Mouse (Mus musculus): ENCODE data around the gene Tnfrsf25.

Gene Tnfrsf25

GRCm38 (mm10) chr4:152143632-152144031 lies 27.9 kb downstream of the Tnfrsf25 start:
- DNase-seq (ENCODE audit: low spot score) = no peak

GRCm38 (mm10) chr4:152145473-152145872 lies 29.7 kb downstream of the Tnfrsf25 start:
- DNase-seq (ENCODE audit: low spot score) = no peak

- no peak for DNase-seq (ENCODE audit: low spot score)
Measured at GRCm38 (mm10) chr4:152146033-152146827, 30.5 kb downstream of the Tnfrsf25 start.

GRCm38 (mm10) chr4:152150546-152150945 lies 34.8 kb downstream of the Tnfrsf25 start:
- DNase-seq (ENCODE audit: low spot score) = no peak

- no peak for DNase-seq (ENCODE audit: low spot score)
Measured at GRCm38 (mm10) chr4:152151451-152151965, 35.8 kb downstream of the Tnfrsf25 start.

GRCm38 (mm10) chr4:152151966-152152544 lies 36.3 kb downstream of the Tnfrsf25 start, which contains the start of gene Espn:
Gene Espn (minus strand): TSS chr4:152152371.
- no peak for DNase-seq (ENCODE audit: low spot score)

- peak; percentile 76 for DNase-seq (ENCODE audit: low spot score)
Measured at GRCm38 (mm10) chr4:152153771-152154177, 38.0 kb downstream of the Tnfrsf25 start.

GRCm38 (mm10) chr4:152155019-152155418 lies 39.3 kb downstream of the Tnfrsf25 start:
- DNase-seq (ENCODE audit: low spot score) = no peak

- DNase-seq (ENCODE audit: low spot score) = peak; percentile 69
Measured at GRCm38 (mm10) chr4:152157779-152158584, 42.2 kb downstream of the Tnfrsf25 start.

- DNase-seq (ENCODE audit: low spot score) = no peak
Measured at GRCm38 (mm10) chr4:152158585-152159284, 43.0 kb downstream of the Tnfrsf25 start, which contains the start of gene Hes2. Gene Hes2 (plus strand): TSS chr4:152158867.

GRCm38 (mm10) chr4:152159285-152159678 lies 43.5 kb downstream of the Tnfrsf25 start:
- no peak for DNase-seq (ENCODE audit: low spot score)

- no peak for DNase-seq (ENCODE audit: low spot score)
Measured at GRCm38 (mm10) chr4:152160748-152161147, 45.0 kb downstream of the Tnfrsf25 start.

- no peak for DNase-seq (ENCODE audit: low spot score)
Measured at GRCm38 (mm10) chr4:152161601-152162000, 45.9 kb downstream of the Tnfrsf25 start.

- DNase-seq (ENCODE audit: low spot score) = no peak
Measured at GRCm38 (mm10) chr4:152162748-152163147, 47.0 kb downstream of the Tnfrsf25 start.

GRCm38 (mm10) chr4:152165036-152165931 lies 49.5 kb downstream of the Tnfrsf25 start:
- no peak for DNase-seq (ENCODE audit: low spot score)

- no peak for DNase-seq (ENCODE audit: low spot score)
Measured at GRCm38 (mm10) chr4:152168052-152168451, 52.3 kb downstream of the Tnfrsf25 start.

GRCm38 (mm10) chr4:152169103-152169502 lies 53.4 kb downstream of the Tnfrsf25 start:
- DNase-seq (ENCODE audit: low spot score) = no peak

Data from c-Kit-positive CD71-positive TER-119-positive erythroid progenitor cells, embryonic 14.5 days (primary cell).